Mouse (Mus musculus) C2C12 (cell line): ENCODE measurements at regions not wholly inside any gene's neighbourhood (a gene's known extent, or its start where the extent isn't known, plus 50 kb on each side); places are given as distances from the start of the nearest gene placed in this dataset.
"Not testable (repeated sequence)": the region's sequence is repeated elsewhere in the genome, so short reads cannot be mapped to it uniquely, and the experiment has no call there.

ENCODE experiments used
- CEBPB ChIP-seq: IDR thresholded peaks from one replicate; pipeline ENCODE4 v1.6.1; 2011; ENCODE audit warnings: low read depth, mild to moderate bottlenecking, control low read depth, moderate library complexity
- CTCF ChIP-seq: IDR thresholded peaks from one replicate; pipeline ENCODE4 v1.5.1; 2011; ENCODE audit not compliant: control insufficient read depth, insufficient read depth, insufficient read length
- FOSL1 ChIP-seq: IDR thresholded peaks from one replicate; pipeline ENCODE4 v1.8.0; 2011; ENCODE audit warnings: mild to moderate bottlenecking, low read length; ENCODE audit not compliant: poor library complexity, insufficient read depth, severe bottlenecking
- MAX ChIP-seq: IDR thresholded peaks from one replicate; pipeline ENCODE4 v1.6.1; 2011; ENCODE audit warnings: mild to moderate bottlenecking, control low read depth
- MYOD1 ChIP-seq: IDR thresholded peaks from one replicate; pipeline ENCODE4 v1.6.1; 2011; ENCODE audit warnings: low read depth; ENCODE audit not compliant: control insufficient read depth, insufficient read length
- MYOG ChIP-seq: IDR thresholded peaks from one replicate; pipeline ENCODE4 v1.6.1; 2011; ENCODE audit not compliant: control insufficient read depth, insufficient read length; ENCODE audit errors: extremely low read depth
- USF1 ChIP-seq: IDR thresholded peaks from one replicate; pipeline ENCODE4 v1.6.1; 2011; ENCODE audit warnings: low read depth, mild to moderate bottlenecking, control low read depth, moderate library complexity

DNA sequence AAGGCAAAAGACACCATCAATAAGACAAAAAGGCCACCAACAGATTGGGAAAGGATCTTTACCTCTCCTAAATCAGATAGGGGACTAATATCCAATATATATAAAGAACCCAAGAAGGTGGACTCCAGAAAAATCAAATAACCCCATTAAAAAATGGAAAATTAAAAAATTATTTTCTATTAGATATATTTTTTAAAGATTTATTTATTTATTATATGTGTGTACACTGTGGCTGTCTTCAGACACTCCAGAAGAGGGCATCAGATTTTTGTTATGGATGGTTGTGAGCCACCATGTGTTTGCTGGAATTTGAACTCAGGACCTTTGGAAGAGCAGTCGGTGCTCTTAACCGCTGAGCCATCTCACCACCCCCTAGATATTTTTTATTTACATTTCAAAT is 199.2 kb downstream of the Gm31371 start:
- TF ChIP-seq CTCF, MYOD1, MAX, USF1, CEBPB, FOSL1, MYOG: not testable (repeated sequence)
